Mouse (Mus musculus) lung, adult 2 months (tissue): ENCODE results near the gene Lmod2.

Source experiments
- CTCF ChIP-seq: fragments of 200-500 bp; IDR thresholded peaks from 2 replicates; pipeline ENCODE4 v1.5.1; 2011; ENCODE audit warnings: mild to moderate bottlenecking, low read length, control low read depth; ENCODE audit not compliant: insufficient read depth
- POLR2A ChIP-seq: fragments of 200-500 bp; IDR thresholded peaks from 2 replicates; pipeline ENCODE4 v1.6.1; 2011; ENCODE audit warnings: low read depth, mild to moderate bottlenecking, control low read depth, low read length, borderline replicate concordance; ENCODE audit errors: extremely low read depth

DNA sequence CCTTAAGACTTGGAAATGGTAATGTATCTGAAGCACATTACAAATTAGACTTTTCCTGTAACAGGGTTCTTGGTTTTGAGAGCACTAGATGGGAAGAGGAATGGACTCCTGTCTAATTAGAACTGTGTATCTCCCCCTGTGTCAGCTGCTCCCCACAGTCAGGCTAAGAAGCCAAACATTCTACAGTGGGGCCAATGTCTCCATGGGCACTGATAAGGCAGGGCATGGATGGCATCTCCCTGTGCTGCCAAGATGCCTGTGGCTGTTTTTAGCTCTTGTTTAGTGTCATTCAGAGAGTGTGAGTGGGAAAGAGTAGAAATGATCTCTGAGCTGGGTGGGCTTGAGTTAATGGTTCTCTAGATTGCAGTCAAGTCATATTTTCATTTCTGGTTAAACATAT lies 24.2 kb upstream of the Lmod2 start:
- TF ChIP-seq CTCF (no peak), POLR2A (no peak)
